Mouse (Mus musculus): ENCODE results near the gene Naa38. TPM values are rescaled to one million over a fixed set of nuclear protein-coding genes. Genes with fewer than 3 reads are reported as not detected.

Naa38 gene
- polyA plus RNA-seq, 1 experiment: 43.9 TPM

GRCm38 (mm10) chr11:69412548-69412947, 17.3 kb downstream of the Naa38 start:
- 79% methylated on average over 7 of the region's 7 CpGs for WGBS
- Histone ChIP-seq H3K27ac (ENCODE audit: control insufficient read depth, insufficient read depth, low read depth, low read length, poor library complexity) (no peak overlapping the region), H3K4me1 (ENCODE audit: control insufficient read depth, insufficient read depth, low read length) (peaks cover 7% of the 10 kb centered on the region; the same call in 1 of the 2 replicates), H3K4me3 (replicated peaks; ENCODE audit: control insufficient read depth, low read depth, low read length) (peak overlapping the region; percentile 3)
- no peak for TF ChIP-seq POLR2A (IDR thresholded peaks at IDR 0.05; ENCODE audit: borderline replicate concordance, control insufficient read depth, low read depth, low read length)
- TF ChIP-seq CTCF (IDR thresholded peaks at IDR 0.05; ENCODE audit: control insufficient read depth, insufficient read depth, low read length): no peak

- Histone ChIP-seq H3K4me1 (ENCODE audit: control insufficient read depth, insufficient read depth, low read length) (peaks cover 7% of the 10 kb centered on the region; the same call in 1 of the 2 replicates), H3K27ac (ENCODE audit: control insufficient read depth, insufficient read depth, low read depth, low read length, poor library complexity) (peak within 1 kb of the TSS; percentile 94), H3K4me3 (replicated peaks; ENCODE audit: control insufficient read depth, low read depth, low read length) (peak within 1 kb of the TSS; percentile 59)
- 29% methylated on average over 12 of the region's 12 CpGs for WGBS
- TF ChIP-seq POLR2A (IDR thresholded peaks at IDR 0.05; ENCODE audit: borderline replicate concordance, control insufficient read depth, low read depth, low read length) (no peak), CTCF (IDR thresholded peaks at IDR 0.05; ENCODE audit: control insufficient read depth, insufficient read depth, low read length) (no peak)
These were observed 18.2 kb downstream of the Naa38 start, which contains the start of gene Kdm6b for GRCm38 (mm10) chr11:69413221-69414181. Gene Kdm6b (minus strand): TSS chr11:69413675.

GRCm38 (mm10) chr11:69414421-69415326, 19.4 kb downstream of the Naa38 start:
- Histone ChIP-seq H3K4me3 (replicated peaks; ENCODE audit: control insufficient read depth, low read depth, low read length) (peak overlapping the region; percentile 67), H3K4me1 (ENCODE audit: control insufficient read depth, insufficient read depth, low read length) (peaks cover 7% of the 10 kb centered on the region; the same call in 1 of the 2 replicates), H3K27ac (ENCODE audit: control insufficient read depth, insufficient read depth, low read depth, low read length, poor library complexity) (peak overlapping the region; percentile 94)
- WGBS: 37% methylated on average over 4 of the region's 4 CpGs
- TF ChIP-seq POLR2A (IDR thresholded peaks at IDR 0.05; ENCODE audit: borderline replicate concordance, control insufficient read depth, low read depth, low read length) (no peak), CTCF (IDR thresholded peaks at IDR 0.05; ENCODE audit: control insufficient read depth, insufficient read depth, low read length) (no peak)

GRCm38 (mm10) chr11:69415327-69415667, 20.0 kb downstream of the Naa38 start:
- H3K27ac ChIP-seq (ENCODE audit: control insufficient read depth, insufficient read depth, low read depth, low read length, poor library complexity): peak overlapping the region; percentile 94
- peaks cover 7% of the 10 kb centered on the region; the same call in 1 of the 2 replicates for H3K4me1 ChIP-seq (ENCODE audit: control insufficient read depth, insufficient read depth, low read length)
- WGBS: 6% methylated on average over 3 of the region's 3 CpGs
- TF ChIP-seq POLR2A (IDR thresholded peaks at IDR 0.05; ENCODE audit: borderline replicate concordance, control insufficient read depth, low read depth, low read length): no peak
- TF ChIP-seq CTCF (IDR thresholded peaks at IDR 0.05; ENCODE audit: control insufficient read depth, insufficient read depth, low read length): peak; percentile 11; the same call in 1 of the 2 replicates
- H3K4me3 ChIP-seq (replicated peaks; ENCODE audit: control insufficient read depth, low read depth, low read length): peak overlapping the region; percentile 67

GRCm38 (mm10) chr11:69415668-69416451, 20.6 kb downstream of the Naa38 start:
- WGBS: 3% methylated on average over 17 of the region's 25 CpGs
- Histone ChIP-seq H3K4me1 (ENCODE audit: control insufficient read depth, insufficient read depth, low read length) (peaks cover 7% of the 10 kb centered on the region; the same call in 1 of the 2 replicates), H3K27ac (ENCODE audit: control insufficient read depth, insufficient read depth, low read depth, low read length, poor library complexity) (peak overlapping the region; percentile 94)

GRCm38 (mm10) chr11:69416509-69416908, 21.2 kb downstream of the Naa38 start:
- 1% methylated on average over 4 of the region's 4 CpGs for WGBS
- TF ChIP-seq POLR2A (IDR thresholded peaks at IDR 0.05; ENCODE audit: borderline replicate concordance, control insufficient read depth, low read depth, low read length) (no peak), CTCF (IDR thresholded peaks at IDR 0.05; ENCODE audit: control insufficient read depth, insufficient read depth, low read length) (no peak)
- Histone ChIP-seq H3K4me1 (ENCODE audit: control insufficient read depth, insufficient read depth, low read length) (peaks cover 7% of the 10 kb centered on the region; the same call in 1 of the 2 replicates), H3K27ac (ENCODE audit: control insufficient read depth, insufficient read depth, low read depth, low read length, poor library complexity) (no peak overlapping the region), H3K4me3 (replicated peaks; ENCODE audit: control insufficient read depth, low read depth, low read length) (no peak overlapping the region)

More at GRCm38 (mm10) chr11:69415668-69416451, 20.6 kb downstream of the Naa38 start:
- peak overlapping the region; percentile 67 for H3K4me3 ChIP-seq (replicated peaks; ENCODE audit: control insufficient read depth, low read depth, low read length)
- TF ChIP-seq CTCF (IDR thresholded peaks at IDR 0.05; ENCODE audit: control insufficient read depth, insufficient read depth, low read length) (no peak), POLR2A (IDR thresholded peaks at IDR 0.05; ENCODE audit: borderline replicate concordance, control insufficient read depth, low read depth, low read length) (no peak; the same call in 1 of the 2 replicates)

- TF ChIP-seq CTCF (IDR thresholded peaks at IDR 0.05; ENCODE audit: control insufficient read depth, insufficient read depth, low read length) (no peak), POLR2A (IDR thresholded peaks at IDR 0.05; ENCODE audit: borderline replicate concordance, control insufficient read depth, low read depth, low read length) (no peak)
- WGBS: 32% methylated on average over 8 of the region's 8 CpGs
- Histone ChIP-seq H3K4me1 (ENCODE audit: control insufficient read depth, insufficient read depth, low read length) (peaks cover 4% of the 10 kb centered on the region; the same call in 1 of the 2 replicates), H3K27ac (ENCODE audit: control insufficient read depth, insufficient read depth, low read depth, low read length, poor library complexity) (no peak overlapping the region), H3K4me3 (replicated peaks; ENCODE audit: control insufficient read depth, low read depth, low read length) (no peak overlapping the region)
These were observed 21.7 kb downstream of the Naa38 start for GRCm38 (mm10) chr11:69416921-69417448.
